Mouse (Mus musculus): ENCODE data around the gene Stpg1. TPM values are rescaled to one million over a fixed set of nuclear protein-coding genes. Genes with fewer than 3 reads are reported as not detected.

The Stpg1 gene
- polyA plus RNA-seq, 1 experiment, result 0.35 TPM

DNA sequence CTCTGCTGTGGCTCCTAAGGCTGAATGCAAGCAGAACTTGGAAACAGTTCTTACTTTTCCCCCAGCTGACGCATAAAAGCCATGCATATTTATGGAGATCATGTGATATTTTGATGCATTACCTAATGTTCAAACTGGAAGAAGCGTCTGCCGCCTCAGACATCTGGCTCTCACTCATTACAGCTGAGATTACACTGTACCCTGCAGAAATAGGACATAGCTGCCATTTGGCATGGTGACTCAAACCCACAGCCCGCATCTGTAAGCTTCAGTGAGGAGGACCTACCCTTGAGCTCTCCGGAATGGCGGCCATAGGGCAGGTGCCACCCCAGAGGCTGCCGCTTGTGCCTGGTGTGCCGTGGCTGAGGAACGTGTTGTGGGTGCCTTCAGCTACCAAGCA is 36.6 kb downstream of the Stpg1 start:
- Histone ChIP-seq H3K4me3 (ENCODE audit: control insufficient read depth, insufficient read depth, low read length) (no peak overlapping the region), H3K4me1 (replicated peaks; ENCODE audit: control insufficient read depth, insufficient read depth, low read length) (no peaks in the 10 kb centered on the region), H3K36me3 (ENCODE audit: control insufficient read depth, insufficient read depth, low read length) (no peaks in the 10 kb centered on the region), H3K27me3 (ENCODE audit: control insufficient read depth, insufficient read depth, low read length) (no peaks in the 10 kb centered on the region), H3K27ac (ENCODE audit: control insufficient read depth, insufficient read depth, low read length) (no peak overlapping the region)
- no peak for DNase-seq
- no peak for TF ChIP-seq POLR2A (IDR thresholded peaks at IDR 0.05; ENCODE audit: control insufficient read depth, extremely low read depth, insufficient read depth, low read length, poor library complexity)
- TF ChIP-seq CTCF (IDR thresholded peaks at IDR 0.05; ENCODE audit: borderline replicate concordance, control insufficient read depth, extremely low read depth, insufficient read depth, low read length, poor library complexity), result no peak
- WGBS, result 94% methylated on average over 9 of the region's 9 CpGs

GRCm38 (mm10) chr4:135531771-135532613 is 37.4 kb downstream of the Stpg1 start:
- H3K4me1 ChIP-seq (replicated peaks; ENCODE audit: control insufficient read depth, insufficient read depth, low read length), result no peaks in the 10 kb centered on the region
- TF ChIP-seq CTCF (IDR thresholded peaks at IDR 0.05; ENCODE audit: borderline replicate concordance, control insufficient read depth, extremely low read depth, insufficient read depth, low read length, poor library complexity) (no peak), POLR2A (IDR thresholded peaks at IDR 0.05; ENCODE audit: control insufficient read depth, extremely low read depth, insufficient read depth, low read length, poor library complexity) (no peak)
- DNase-seq, result no peak
- 79% methylated on average over 9 of the region's 9 CpGs for WGBS
- no peaks in the 10 kb centered on the region for H3K27me3 ChIP-seq (ENCODE audit: control insufficient read depth, insufficient read depth, low read length)
- H3K27ac ChIP-seq (ENCODE audit: control insufficient read depth, insufficient read depth, low read length), result no peak overlapping the region
- no peak overlapping the region for H3K4me3 ChIP-seq (ENCODE audit: control insufficient read depth, insufficient read depth, low read length)
- H3K36me3 ChIP-seq (ENCODE audit: control insufficient read depth, insufficient read depth, low read length), result no peaks in the 10 kb centered on the region

DNA sequence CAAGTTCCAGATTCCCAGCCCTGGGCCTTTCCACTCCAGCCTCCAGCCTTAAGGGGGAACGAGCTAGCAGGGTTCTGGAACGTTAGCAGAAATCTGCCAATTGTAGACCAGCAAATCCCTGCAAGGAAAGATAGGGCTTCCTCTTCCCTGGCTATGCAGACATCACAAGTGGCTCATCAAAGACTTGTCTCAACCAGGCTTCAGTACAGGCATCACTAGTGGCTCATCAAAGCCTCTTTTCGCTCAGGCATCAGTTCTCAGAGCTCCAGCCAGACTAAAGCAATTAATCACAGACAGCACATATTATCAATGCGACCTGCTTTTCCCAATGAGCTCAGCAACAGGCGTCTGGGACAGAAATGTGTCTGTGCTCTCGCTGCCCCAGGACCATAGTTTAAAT is 38.4 kb downstream of the Stpg1 start:
- Histone ChIP-seq H3K4me1 (replicated peaks; ENCODE audit: control insufficient read depth, insufficient read depth, low read length) (no peaks in the 10 kb centered on the region), H3K27ac (ENCODE audit: control insufficient read depth, insufficient read depth, low read length) (no peak overlapping the region), H3K27me3 (ENCODE audit: control insufficient read depth, insufficient read depth, low read length) (no peaks in the 10 kb centered on the region), H3K36me3 (ENCODE audit: control insufficient read depth, insufficient read depth, low read length) (no peaks in the 10 kb centered on the region), H3K4me3 (ENCODE audit: control insufficient read depth, insufficient read depth, low read length) (no peak overlapping the region)
- 83% methylated on average over 6 of the region's 6 CpGs for WGBS
- TF ChIP-seq POLR2A (IDR thresholded peaks at IDR 0.05; ENCODE audit: control insufficient read depth, extremely low read depth, insufficient read depth, low read length, poor library complexity), result no peak
- no peak for TF ChIP-seq CTCF (IDR thresholded peaks at IDR 0.05; ENCODE audit: borderline replicate concordance, control insufficient read depth, extremely low read depth, insufficient read depth, low read length, poor library complexity)
- no peak for DNase-seq

DNA sequence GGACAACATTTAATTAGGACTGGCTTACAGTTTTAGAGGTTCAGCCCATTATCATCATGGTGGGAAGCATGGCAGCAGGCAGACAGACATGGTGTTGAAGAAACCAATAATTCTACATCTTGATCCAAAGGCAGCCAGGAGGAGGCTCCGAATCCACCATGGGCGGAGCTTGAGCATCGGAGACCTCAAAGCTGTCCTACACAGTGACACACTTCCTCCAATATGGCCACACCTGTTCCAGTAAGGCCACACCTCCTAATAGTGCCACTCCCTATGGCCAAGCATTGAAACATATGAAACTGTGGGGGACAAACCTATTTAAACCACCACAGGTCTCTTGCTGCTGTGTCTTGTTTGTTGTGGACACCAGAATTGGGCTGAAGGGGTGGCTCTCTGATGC is 40.4 kb downstream of the Stpg1 start:
- no peak for DNase-seq
- H3K27me3 ChIP-seq (ENCODE audit: control insufficient read depth, insufficient read depth, low read length), result no peaks in the 10 kb centered on the region
- no peak overlapping the region for H3K4me3 ChIP-seq (ENCODE audit: control insufficient read depth, insufficient read depth, low read length)
- no peaks in the 10 kb centered on the region for H3K4me1 ChIP-seq (replicated peaks; ENCODE audit: control insufficient read depth, insufficient read depth, low read length)
- TF ChIP-seq POLR2A (IDR thresholded peaks at IDR 0.05; ENCODE audit: control insufficient read depth, extremely low read depth, insufficient read depth, low read length, poor library complexity) (no peak), CTCF (IDR thresholded peaks at IDR 0.05; ENCODE audit: borderline replicate concordance, control insufficient read depth, extremely low read depth, insufficient read depth, low read length, poor library complexity) (no peak)
- WGBS, result 97% methylated on average over 3 of the region's 3 CpGs
- no peak overlapping the region for H3K27ac ChIP-seq (ENCODE audit: control insufficient read depth, insufficient read depth, low read length)
- no peaks in the 10 kb centered on the region for H3K36me3 ChIP-seq (ENCODE audit: control insufficient read depth, insufficient read depth, low read length)

DNA sequence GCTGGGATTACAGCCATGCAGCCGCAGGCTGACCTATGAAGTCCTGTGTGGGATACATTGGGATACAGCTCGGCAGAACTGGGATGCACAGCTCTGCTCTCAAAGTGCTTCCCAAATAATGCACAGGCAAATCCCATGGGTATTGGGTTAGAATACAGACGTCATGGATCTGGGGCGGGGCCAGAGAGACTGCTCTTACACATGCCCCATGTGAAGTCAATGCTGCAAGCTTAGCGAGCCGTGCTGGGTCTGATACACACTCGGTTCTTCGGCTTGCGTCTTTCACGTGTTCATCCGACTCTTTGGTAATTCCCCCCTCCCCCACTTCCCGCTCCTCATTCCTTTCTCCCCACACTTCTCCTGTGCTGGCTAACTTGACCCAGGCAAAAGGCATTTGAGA is 44.5 kb downstream of the Stpg1 start:
- 94% methylated on average over 12 of the region's 12 CpGs for WGBS
- TF ChIP-seq POLR2A (IDR thresholded peaks at IDR 0.05; ENCODE audit: control insufficient read depth, extremely low read depth, insufficient read depth, low read length, poor library complexity) (no peak), CTCF (IDR thresholded peaks at IDR 0.05; ENCODE audit: borderline replicate concordance, control insufficient read depth, extremely low read depth, insufficient read depth, low read length, poor library complexity) (no peak)
- Histone ChIP-seq H3K4me3 (ENCODE audit: control insufficient read depth, insufficient read depth, low read length) (no peak overlapping the region), H3K36me3 (ENCODE audit: control insufficient read depth, insufficient read depth, low read length) (no peaks in the 10 kb centered on the region), H3K4me1 (replicated peaks; ENCODE audit: control insufficient read depth, insufficient read depth, low read length) (no peaks in the 10 kb centered on the region), H3K27me3 (ENCODE audit: control insufficient read depth, insufficient read depth, low read length) (no peaks in the 10 kb centered on the region), H3K27ac (ENCODE audit: control insufficient read depth, insufficient read depth, low read length) (no peak overlapping the region)
- no peak for DNase-seq

DNA sequence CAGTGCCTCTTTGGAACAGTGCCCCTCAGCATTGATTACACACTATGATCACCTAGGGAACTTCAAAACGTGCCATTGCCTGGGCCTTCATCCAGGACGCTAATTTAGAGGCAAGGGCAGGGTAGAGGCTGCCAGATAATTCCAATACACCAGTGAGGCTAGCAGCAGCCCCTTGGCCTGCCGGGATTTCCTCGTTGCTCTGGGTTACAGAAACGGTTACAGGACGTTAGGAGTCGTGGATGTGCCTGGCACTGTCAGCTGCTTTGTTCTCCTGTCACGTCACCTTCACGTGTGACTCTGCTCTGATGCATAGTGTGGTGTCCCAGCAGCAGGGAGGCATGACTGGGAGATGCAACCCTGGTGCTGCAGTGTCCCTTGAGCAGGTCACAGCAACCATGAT is 45.5 kb downstream of the Stpg1 start:
- Histone ChIP-seq H3K27ac (ENCODE audit: control insufficient read depth, insufficient read depth, low read length) (no peak overlapping the region), H3K4me1 (replicated peaks; ENCODE audit: control insufficient read depth, insufficient read depth, low read length) (peaks cover 4% of the 10 kb centered on the region), H3K4me3 (ENCODE audit: control insufficient read depth, insufficient read depth, low read length) (no peak overlapping the region), H3K27me3 (ENCODE audit: control insufficient read depth, insufficient read depth, low read length) (no peaks in the 10 kb centered on the region), H3K36me3 (ENCODE audit: control insufficient read depth, insufficient read depth, low read length) (no peaks in the 10 kb centered on the region)
- no peak for DNase-seq
- TF ChIP-seq POLR2A (IDR thresholded peaks at IDR 0.05; ENCODE audit: control insufficient read depth, extremely low read depth, insufficient read depth, low read length, poor library complexity) (no peak), CTCF (IDR thresholded peaks at IDR 0.05; ENCODE audit: borderline replicate concordance, control insufficient read depth, extremely low read depth, insufficient read depth, low read length, poor library complexity) (no peak)
- 89% methylated on average over 9 of the region's 9 CpGs for WGBS

Measured in thymus, adult 2 months (tissue).